Mouse (Mus musculus): ENCODE data around the gene Fam163b. TPM values are rescaled to one million over a fixed set of nuclear protein-coding genes. Genes with fewer than 3 reads are reported as not detected.

The Fam163b gene
- total RNA-seq, 2 experiments from 2014 or later = not detected

DNA sequence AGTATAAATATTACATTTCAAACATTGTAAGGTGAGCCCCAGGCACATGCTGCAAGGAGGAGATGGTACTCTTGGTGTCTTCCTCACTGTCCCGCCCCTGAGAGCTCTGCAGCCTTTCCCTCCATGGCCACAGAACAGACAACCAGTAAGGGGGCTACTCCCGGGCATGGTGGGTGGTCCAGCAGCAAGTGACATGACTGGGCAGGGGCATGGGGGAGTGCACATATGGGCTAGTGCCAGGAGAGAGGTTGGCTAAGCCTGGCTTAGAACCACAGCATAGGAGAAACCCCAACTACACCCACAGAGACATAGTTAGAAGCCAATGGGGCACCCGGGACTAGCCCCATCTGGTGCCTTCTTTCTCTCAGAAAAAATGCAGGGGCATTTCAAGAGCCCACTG is 6.0 kb downstream of the Fam163b start:
- no peak for ATAC-seq (ENCODE audit: poor library complexity, severe bottlenecking)

DNA sequence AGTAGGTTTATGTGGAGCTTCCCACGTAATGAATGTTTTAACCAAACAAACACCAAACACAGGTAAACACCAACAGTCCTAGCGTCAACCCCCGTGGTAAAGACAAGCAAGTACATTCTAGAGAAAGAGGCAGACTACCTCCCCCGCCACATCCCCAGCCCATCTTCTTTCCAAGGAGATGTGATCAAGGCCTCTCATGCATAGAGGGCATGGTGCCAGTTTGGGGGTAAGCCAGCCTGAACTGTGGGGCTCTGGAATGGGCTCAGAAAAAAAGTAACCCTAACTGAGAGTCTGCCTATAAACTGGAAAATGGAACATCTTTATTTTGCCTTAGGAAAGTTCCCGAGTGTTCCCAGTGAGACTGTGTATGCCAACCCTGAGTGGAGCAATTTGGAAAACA is 6.4 kb downstream of the Fam163b start:
- no peak for ATAC-seq (ENCODE audit: poor library complexity, severe bottlenecking)

DNA sequence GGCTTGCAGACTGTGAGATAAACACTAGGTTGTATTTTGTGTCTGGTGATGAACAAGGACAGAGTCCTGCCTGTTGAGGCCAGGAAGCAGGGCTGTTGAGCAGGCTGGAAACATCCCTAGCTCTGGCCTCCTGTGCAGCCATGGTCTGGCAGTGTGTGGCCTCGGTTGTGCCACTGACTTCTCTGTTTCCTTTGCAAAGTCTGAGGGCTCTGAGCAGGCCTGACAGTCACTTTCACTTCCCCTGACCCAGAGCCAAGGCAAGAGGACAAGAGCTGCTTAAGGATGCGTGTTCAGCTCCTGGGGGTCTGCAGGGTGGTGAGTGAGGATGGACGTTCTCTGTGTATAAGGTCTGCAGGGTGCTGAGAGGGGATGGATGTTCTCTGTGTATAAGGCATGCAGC is 13.3 kb downstream of the Fam163b start:
- ATAC-seq (ENCODE audit: poor library complexity, severe bottlenecking) = 0 out of 2 replicates have a peak, but pooled peaks have one; percentile 43

DNA sequence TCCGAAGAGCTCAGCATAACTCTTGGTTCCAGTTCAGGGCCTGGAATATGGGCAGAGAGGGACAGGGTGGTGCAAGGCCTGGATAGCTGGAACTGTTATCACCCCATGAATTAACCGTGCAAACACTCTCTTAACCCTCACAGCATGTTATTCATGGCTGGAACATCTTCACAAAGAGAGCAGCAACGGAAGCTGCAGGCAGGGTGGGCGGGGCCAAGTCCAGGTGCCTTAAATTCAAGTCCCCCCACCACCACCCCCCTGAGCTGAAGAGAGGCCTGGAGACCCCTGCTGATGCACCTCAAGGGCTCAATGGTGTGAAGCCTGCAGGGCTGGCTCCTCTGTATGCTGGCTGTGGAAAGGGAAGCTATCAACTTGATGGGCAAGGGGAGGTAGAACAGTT is 15.8 kb downstream of the Fam163b start:
- ATAC-seq (ENCODE audit: poor library complexity, severe bottlenecking) = no peak

DNA sequence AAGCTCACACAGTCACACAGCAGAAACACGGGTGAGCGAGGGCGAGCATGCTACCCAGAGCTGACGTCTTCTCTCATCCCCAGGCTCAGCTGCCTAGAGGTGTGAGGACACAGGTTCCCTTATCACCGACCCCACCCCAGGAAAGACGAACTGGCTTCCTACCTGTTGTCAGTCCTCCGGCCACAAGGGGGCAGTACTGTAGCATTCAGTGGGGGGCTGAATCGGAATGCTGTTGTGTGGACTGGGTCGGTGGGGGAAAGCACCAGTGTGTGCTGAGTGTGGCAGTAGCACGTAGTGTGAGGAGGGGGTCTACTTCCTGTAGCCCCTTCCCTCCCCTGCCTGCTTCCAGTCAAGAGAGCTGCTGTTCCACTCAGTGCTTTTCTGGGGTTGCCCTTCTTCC is 16.3 kb downstream of the Fam163b start:
- no peak for ATAC-seq (ENCODE audit: poor library complexity, severe bottlenecking)

DNA sequence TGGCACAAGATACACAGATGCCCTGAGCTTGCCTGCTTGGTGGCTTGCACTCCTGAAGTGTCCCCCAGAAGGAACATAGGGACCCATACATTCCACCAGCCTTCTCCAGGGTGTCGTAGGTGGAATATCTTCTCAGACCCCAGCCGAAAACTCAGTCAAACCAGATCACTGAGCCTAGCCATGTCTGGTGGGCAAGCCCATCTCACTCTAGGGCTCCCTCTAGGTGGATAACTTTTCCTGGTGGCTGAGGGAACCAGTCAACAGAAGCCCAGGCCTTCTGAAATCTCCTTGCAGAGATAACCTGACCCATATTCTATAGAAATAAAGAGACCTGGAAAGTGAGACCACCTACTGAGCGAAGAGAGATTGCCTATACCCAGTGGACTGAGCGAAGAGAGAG is 19.2 kb downstream of the Fam163b start:
- ATAC-seq (ENCODE audit: poor library complexity, severe bottlenecking) = no peak

DNA sequence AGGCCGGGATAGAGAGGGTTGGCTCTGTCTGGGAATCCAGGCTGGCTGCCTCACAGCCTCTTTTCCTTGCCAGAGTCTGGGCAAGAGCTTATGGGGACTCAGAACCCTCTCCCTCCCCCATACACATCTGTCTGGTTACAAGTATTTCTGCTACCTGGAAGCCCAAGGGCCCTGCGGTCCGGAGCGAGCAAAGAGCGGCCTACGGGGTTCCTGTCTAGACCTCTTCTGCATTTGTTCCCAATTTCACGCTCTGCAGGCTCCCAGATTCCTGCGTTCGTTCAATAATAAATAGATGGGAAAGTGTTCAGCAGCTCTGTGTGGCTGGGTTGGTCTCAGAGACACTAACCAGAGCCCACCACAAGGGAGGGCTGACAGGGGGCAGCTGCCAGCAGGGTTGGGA is 19.7 kb downstream of the Fam163b start:
- no peak for ATAC-seq (ENCODE audit: poor library complexity, severe bottlenecking)

DNA sequence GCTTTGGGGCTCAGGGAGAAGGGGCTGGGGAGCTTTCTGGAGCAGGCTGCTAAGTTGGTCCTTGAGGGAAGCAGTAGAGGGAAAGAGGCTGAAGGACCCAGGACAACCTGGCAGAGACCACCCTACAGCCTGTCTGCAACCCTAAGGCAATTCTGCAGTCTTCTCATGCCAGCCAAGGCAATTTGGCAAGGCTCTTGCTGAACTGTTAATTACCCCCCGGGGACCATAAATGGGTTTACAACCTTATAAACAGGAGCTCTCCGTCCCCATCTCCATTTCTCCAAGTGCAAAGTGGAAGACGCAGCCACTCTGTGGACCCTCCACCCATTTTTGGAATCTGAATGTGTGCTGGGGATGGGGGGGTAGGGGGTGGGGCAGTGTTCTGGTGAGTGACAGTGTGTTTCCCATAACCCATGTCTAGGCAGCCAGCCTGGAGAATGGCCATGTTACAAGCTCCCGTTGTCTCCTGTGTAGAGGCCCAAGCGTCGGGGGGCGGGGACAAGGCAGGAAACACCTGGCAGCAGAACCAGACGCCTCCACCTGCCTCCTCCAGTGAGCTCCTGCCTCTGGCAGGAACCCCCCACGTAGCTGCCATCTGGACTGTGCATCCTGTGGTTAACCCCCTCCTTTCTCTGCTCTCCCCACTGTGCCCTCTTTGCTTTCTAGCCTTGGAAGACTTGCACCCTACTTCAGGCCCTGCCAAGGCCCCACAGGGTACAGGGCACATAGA is 20.5 kb downstream of the Fam163b start:
- no peak for ATAC-seq (ENCODE audit: poor library complexity, severe bottlenecking)

DNA sequence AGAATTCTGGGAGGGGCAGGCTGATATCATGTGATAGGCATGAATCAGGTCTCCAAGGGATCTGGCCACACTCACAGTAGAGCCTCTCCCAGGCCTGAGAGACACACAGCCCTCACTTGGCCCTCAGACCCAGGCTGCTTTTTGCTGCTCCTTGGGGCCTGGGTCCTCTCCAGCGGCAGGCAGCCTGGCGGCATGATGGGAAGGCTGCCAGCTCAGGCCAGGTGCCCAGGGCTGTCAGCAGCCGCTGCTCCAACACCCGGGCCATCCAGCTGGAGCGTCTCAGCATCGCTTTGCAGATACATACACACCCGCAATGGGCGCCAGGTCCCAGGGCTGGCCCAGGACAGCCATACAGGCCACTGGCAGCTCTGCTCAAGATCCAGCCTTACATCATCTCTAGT is 22.1 kb downstream of the Fam163b start:
- no peak for ATAC-seq (ENCODE audit: poor library complexity, severe bottlenecking)

DNA sequence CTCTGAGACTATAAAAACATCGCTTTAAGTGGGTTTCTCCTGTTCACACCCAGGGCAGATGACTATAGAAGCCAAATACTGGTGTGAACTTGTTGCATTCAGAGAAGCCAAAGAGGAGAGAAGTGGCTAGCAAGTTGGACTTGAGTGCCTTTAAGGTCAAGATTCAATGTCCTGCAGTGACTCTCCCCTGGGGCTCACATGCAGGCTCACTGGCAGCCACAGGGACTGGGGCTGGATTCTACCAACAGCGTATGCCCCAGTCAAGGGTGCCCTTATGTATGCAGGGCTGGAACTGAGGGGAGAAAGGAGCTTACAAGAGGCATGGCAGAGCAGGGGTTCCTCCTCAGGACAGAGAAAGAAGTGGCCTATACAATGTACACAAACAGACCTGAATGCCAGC is 22.5 kb downstream of the Fam163b start:
- ATAC-seq (ENCODE audit: poor library complexity, severe bottlenecking) = no peak

DNA sequence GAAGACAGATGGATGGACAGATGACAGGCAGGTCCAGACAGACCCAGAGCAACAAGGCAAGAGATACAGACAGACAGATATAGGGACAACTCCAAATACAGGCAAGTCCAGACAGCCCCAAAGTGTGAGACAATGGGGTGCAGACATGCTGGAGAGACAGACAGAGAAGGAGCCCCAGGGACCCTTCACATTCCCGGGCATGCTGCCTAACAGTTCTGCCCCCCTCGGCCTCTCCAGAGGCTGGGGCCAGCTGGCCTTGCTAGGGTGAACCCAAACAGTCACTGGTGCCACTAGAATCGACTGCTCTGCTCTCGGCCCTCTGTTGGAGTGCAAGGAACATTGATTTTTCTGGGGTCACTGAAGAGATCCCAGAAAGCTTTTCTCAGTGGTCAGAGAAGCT is 23.8 kb downstream of the Fam163b start:
- ATAC-seq (ENCODE audit: poor library complexity, severe bottlenecking) = no peak

DNA sequence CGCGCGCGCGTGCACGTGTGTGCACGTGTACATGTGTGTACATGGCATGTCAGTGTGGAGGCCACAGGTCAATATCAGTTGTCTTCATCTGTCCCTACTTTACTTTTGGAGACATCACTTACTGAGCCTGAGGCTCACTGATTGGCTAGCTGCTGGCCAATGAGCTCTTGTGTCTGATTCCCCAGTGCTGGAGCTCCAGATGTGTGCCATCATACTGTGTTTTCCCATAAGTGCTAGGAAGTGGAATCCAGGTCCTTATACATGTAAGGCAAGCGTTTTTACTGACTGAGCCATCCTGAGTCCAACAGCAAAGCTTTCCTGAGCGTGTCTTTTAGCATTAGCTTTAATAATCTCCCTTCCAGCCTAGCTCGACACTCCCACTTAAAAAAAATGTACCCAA is 28.1 kb downstream of the Fam163b start:
- ATAC-seq (ENCODE audit: poor library complexity, severe bottlenecking) = no peak

DNA sequence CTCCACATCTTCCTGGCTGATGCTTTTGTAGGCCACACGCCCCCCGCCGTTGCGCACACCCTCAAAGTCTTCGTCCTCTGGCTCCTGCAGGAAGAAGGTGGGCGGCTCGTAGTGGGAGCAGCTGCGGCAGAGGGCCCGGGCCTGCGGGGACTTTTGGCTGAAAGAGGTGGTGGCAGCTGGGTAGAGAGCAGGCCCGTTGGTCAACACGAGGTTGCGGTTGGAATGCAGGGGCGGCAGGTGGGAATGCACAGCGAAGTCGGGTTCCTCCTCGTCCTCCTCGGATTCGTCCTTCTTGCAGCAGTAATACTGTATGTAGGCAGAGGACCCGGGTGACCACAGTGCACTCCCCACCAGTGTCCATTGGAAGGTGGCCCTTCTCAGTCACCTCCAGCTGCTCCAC is 29.7 kb downstream of the Fam163b start:
- no peak for ATAC-seq (ENCODE audit: poor library complexity, severe bottlenecking)

DNA sequence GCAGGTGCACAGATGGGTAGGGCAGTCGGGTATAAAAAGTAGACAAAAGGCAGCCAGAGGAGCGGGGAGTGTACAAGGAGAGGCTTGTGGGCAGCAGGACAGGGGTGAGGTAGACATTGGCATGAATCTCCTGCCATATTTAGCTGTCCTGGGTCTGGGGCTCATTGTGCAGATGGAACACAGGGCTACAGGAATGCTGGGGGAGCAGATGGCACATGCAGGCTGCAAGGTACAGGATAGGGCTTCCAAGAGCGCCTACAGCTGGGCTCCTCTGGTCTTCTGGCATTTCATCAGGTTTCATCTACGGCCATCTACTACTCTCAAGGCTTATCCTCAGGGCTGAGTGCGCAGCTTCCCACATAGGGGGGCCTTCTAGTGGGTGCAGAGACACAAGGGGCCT is 33.2 kb downstream of the Fam163b start:
- ATAC-seq (ENCODE audit: poor library complexity, severe bottlenecking) = no peak

DNA sequence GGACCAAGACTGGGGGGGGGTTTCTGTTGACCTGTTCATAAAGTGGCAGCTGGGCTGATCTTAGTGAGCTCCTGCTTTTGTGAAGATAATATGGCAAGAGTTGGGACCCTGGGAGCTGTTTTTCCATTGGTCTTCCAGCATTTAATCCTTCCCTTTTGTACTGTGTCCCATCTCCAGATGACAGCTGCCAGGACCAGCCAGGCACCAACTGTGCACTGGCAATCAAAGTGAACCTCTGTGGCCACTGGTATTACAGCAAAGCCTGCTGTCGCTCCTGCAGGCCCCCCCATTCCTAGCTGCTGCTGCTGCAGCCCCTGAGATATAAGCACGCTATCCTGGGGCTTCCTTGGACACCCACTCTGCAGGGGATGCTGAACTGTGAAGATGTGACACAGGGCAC is 34.1 kb downstream of the Fam163b start:
- no peak for ATAC-seq (ENCODE audit: poor library complexity, severe bottlenecking)

DNA sequence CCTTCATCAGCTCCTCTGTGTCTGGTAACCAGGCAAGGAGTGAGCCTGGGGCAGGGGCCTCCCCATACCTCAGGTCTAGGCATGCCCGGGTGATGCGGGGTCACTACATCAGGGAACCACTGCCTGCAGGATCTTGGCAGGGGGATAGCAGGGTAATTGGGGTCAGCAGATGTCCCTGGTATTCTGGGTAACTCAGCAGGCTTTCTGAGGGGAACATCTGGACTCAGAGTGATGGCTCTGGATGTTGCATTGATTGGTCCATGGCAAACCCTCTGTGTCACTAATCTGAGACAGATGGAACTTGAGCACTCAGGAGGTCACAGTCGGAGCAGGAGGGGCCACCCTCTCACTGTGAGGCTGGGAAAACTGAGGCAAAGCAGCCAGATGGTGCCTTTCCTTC is 35.5 kb downstream of the Fam163b start:
- ATAC-seq (ENCODE audit: poor library complexity, severe bottlenecking) = no peak

DNA sequence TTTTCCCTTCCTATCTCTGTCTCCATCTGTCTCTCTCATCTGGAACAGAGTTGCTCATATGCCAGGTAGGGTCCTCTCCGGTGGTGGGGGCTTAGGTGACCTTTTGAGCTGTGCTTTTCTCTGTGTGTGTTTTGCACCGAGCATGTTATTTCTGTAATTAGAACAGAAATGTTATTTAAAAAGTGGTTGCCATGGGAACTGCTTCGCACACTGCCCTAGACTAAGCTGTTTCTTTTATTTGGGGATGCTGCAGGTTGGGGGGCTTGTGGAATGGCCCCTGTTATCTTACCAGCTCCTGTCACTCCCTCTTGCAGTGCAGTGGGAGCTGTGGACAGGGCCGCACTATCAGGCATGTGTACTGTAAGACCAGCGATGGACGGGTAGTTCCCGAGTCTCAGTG is 38.7 kb downstream of the Fam163b start:
- ATAC-seq (ENCODE audit: poor library complexity, severe bottlenecking) = no peak

DNA sequence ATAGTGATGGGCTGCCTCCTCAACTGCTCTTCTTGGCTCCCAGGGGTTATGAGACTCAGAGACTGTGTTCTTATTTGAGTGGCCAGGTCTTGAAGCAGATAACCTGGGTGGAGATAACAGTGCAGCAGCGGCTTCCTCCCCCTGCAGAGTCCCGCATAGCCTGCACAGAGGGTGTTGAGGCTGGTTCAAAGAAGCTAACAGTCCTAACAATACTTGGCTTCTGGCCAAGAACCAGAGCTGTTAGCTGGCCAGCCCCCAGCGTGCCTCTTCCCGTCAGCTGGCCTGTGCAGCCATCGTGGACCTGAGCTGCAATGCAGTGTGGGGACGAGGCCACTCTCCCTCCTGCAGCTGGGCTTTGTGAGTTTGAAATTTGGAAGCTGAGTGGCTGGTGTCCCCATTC is 44.5 kb downstream of the Fam163b start:
- ATAC-seq (ENCODE audit: poor library complexity, severe bottlenecking) = no peak

DNA sequence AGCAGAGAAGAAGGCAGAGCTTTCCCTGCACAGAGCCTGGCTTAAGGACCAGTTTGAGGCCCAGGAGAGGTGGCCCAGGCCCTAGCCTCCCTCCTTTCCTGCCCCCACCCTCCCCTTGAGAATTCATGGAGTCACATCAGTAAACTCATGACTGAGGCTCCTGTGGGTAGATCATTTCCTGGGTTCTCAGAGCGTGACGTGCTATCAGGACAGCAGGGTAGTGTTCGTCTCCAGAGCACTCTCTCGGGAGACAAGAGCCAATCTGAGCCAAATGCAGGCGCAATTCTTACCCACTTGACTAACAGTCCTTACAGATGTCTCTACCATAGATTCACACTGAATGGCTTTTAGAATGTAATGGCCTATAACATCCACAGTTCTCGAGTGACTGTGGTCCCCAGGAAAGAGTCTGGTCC is 45.0 kb downstream of the Fam163b start:
- no peak for ATAC-seq (ENCODE audit: poor library complexity, severe bottlenecking)

DNA sequence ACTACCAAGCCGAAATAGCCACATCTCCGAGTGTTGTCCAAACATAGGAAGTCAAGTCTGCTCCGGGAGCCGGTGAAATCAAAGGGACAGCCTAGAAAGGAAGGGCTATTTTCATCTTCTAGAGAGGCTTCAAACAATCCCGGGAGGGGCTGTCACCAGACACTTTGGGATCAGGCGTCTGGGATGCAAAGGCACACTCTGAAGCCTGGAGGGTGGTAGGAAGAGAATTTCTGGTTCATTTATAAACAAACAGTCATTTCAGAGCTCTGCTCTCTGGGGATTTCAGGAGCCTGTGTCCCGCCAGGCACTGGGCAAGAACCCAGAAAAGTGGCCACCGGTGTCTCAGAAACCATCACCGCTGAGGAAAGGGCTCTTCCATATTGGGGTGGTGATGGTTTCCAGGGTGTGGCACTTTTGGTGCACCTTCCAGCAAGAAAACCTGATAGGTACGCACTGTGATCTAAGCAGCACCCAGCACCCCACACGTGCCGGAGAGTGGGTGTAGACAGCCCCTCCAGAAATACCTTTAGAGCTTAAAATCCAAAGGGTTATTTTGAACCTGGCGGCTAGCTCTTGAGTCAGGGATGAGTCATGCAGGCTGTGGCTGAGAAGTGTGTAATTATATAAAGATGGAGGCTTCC is 45.8 kb downstream of the Fam163b start:
- no peak for ATAC-seq (ENCODE audit: poor library complexity, severe bottlenecking)

DNA sequence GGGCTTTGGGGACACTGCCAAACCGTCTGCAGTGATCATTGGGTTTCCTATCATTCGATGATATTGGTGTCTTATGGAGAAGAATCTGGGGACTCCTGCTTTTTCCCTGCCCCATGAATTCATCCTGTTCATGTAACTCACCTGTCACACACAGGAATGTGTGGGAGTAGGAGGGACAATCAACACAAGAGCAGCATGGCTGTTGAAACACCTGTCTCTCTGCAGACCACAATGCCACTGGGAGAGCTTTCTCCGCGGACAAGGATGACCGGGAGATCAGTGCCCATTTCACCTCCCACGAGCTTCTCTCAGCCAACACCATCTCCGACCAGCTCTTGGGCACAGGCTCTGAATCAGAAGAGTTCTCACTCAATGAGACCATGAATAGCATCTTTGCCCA is 47.1 kb downstream of the Fam163b start:
- no peak for ATAC-seq (ENCODE audit: poor library complexity, severe bottlenecking)

DNA sequence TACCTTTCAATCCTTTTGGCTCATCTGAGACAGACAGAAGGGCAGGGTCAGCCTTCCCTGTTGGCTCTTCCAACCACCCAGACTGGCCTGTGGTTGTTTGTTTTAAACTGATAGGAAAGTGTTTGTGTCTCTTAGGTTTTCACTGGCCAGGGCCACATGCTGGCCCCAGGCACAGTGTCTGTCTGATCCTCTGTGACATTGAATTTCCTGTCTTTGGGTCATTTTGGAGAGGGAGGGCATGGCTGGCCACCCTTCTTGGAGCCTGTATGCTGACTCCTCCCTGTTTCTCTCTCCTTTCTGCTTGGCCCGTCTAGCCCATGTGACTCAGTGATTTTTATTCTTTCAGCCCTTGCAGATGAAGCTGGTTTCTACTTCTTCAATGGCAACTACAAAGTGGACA is 53.1 kb downstream of the Fam163b start:
- no peak for ATAC-seq (ENCODE audit: poor library complexity, severe bottlenecking)

DNA sequence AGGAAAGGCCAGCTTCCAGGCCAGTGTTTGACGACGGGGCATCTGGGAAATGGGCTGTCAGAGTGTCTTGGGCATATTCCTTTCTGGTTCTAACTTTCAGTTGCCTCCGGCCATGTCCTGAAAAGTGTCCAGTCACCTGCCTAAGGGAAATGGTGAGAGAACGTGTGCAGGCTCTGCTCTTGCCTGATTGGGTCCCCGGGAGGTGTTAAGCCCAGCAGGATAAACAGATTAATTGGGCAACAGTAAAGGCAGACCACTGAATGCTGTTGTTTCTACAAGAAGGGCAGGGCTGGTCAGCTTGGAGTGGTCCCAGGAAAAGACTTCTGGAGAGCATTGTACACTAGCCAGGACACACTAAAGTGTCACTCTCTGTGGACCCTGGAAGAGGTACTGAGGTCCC is 53.6 kb downstream of the Fam163b start:
- ATAC-seq (ENCODE audit: poor library complexity, severe bottlenecking) = no peak
